Mouse (Mus musculus) liver, embryonic 14.5 days (tissue): ENCODE measurements around the gene Rps6ka2.
"Not testable (repeated sequence)": the region's sequence is repeated elsewhere in the genome, so short reads cannot be mapped to it uniquely, and the experiment has no call there.

ENCODE experiments used
- CTCF ChIP-seq: IDR thresholded peaks from 2 replicates; pipeline ENCODE4 v1.5.1; 2016; ENCODE audit warnings: antibody characterized with exemption, low read depth, control low read depth
- EP300 ChIP-seq: IDR thresholded peaks from 2 replicates; pipeline ENCODE4 v1.6.1; 2016; ENCODE audit warnings: antibody characterized with exemption, low read depth

- not testable (repeated sequence) for TF ChIP-seq CTCF, EP300
These were observed 49.1 kb upstream of the Rps6ka2 start for GRCm38 (mm10) chr17:7120835-7121234.
